Mouse (Mus musculus) heart, embryonic 14.5 days (tissue): ENCODE measurements at regions not wholly inside any gene's neighbourhood (a gene's known extent, or its start where the extent isn't known, plus 50 kb on each side); places are given as distances from the start of the nearest gene placed in this dataset.

ENCODE experiments used
- ATAC-seq: fragments of 200-750 bp; cut with Nextera tagmentation; 2 replicates; pipeline ENCODE4 v1.8.0; 2017; ENCODE audit warnings: low read depth, moderate TSS enrichment; ENCODE audit not compliant: insufficient number of reproducible peaks, insufficient read depth, low FRiP score
- H3K27ac ChIP-seq, 2 experiments: fragments of 200-500 bp in 1 of 2; fragments of 300-500 bp in 1 of 2; sonication (generic) in 1 of 2; replicated peaks in 1 of 2; 2 replicates each; pipeline ENCODE4 v1.5.1; 2012 to 2014; ENCODE audit warnings: low read depth in 2 of 2, low read length in 2 of 2, control low read depth in 1 of 2, mild to moderate bottlenecking in 1 of 2, mixed read lengths in 1 of 2; ENCODE audit not compliant: control insufficient read depth in 1 of 2, insufficient read depth in 1 of 2
- H3K27me3 ChIP-seq: fragments of 300-500 bp; sonication (generic); 2 replicates; pipeline ENCODE4 v1.6.1; 2014; ENCODE audit warnings: mild to moderate bottlenecking, low read length, control low read depth; ENCODE audit not compliant: control insufficient read depth, insufficient read depth
- H3K36me3 ChIP-seq: fragments of 300-500 bp; sonication (generic); 2 replicates; pipeline ENCODE4 v1.6.1; 2014; ENCODE audit warnings: mild to moderate bottlenecking, control low read depth, low read length, mixed read lengths; ENCODE audit not compliant: control insufficient read depth, insufficient read depth
- H3K4me1 ChIP-seq, 2 experiments: fragments of 200-500 bp in 1 of 2; fragments of 300-500 bp in 1 of 2; sonication (generic) in 1 of 2; 2 replicates each; pipeline ENCODE4 v1.6.1; 2012 to 2014; ENCODE audit warnings: low read length in 2 of 2, control low read depth in 1 of 2, mixed read lengths in 1 of 2; ENCODE audit not compliant: control insufficient read depth in 2 of 2, insufficient read depth in 2 of 2
- H3K4me2 ChIP-seq: fragments of 300-500 bp; sonication (generic); 2 replicates; pipeline ENCODE4 v1.6.1; 2014; ENCODE audit warnings: mild to moderate bottlenecking, low read length
- H3K4me3 ChIP-seq, 2 experiments: fragments of 200-500 bp in 1 of 2; fragments of 300-500 bp in 1 of 2; sonication (generic) in 1 of 2; 2 replicates each; pipeline ENCODE4 v1.5.1; 2012 to 2014; ENCODE audit warnings: low read length in 2 of 2, mild to moderate bottlenecking in 2 of 2, control low read depth in 1 of 2, low read depth in 1 of 2, moderate library complexity in 1 of 2; ENCODE audit not compliant: control insufficient read depth in 1 of 2, insufficient read depth in 1 of 2
- H3K9ac ChIP-seq: fragments of 300-500 bp; sonication (generic); 2 replicates; pipeline ENCODE4 v1.6.1; 2014; ENCODE audit warnings: mild to moderate bottlenecking, low read length
- H3K9me3 ChIP-seq: fragments of 300-500 bp; sonication (generic); 2 replicates; pipeline ENCODE4 v1.6.1; 2016; ENCODE audit warnings: low read length, control low read depth; ENCODE audit not compliant: control insufficient read depth
- WGBS: fragments of 180-500 bp; shearing (Covaris S2); extraction: QIAGEN DNeasy Blood & Tissue Kit; methylation state at CpG from one replicate; pipeline ENCODE4 v1.1.7; 2014; 5-methylcytosine and 5-hydroxymethylcytosine counted together

- Histone ChIP-seq H3K9ac (no peak overlapping the region), H3K4me3 (no peak overlapping the region), H3K9me3 (peaks cover 5% of the 10 kb centered on the region; the same call in 1 of the 2 replicates), H3K4me2 (no peak overlapping the region), H3K27ac (no peak overlapping the region), H3K36me3 (no peaks in the 10 kb centered on the region), H3K27me3 (no peaks in the 10 kb centered on the region; the same call in none of the 2 replicates), H3K4me1 (peaks cover 0 to 3% of the 10 kb centered on the region in 2 experiments; a peak in 1 of 4 replicates)
- ATAC-seq: no peak
- 37% methylated on average over 6 of the region's 6 CpGs for WGBS
Measured at GRCm38 (mm10) chr9:46554586-46555152, 234.9 kb upstream of the 4931429L15Rik start.

- Histone ChIP-seq H3K36me3 (no peaks in the 10 kb centered on the region), H3K9ac (no peak overlapping the region), H3K27ac (no peak overlapping the region), H3K27me3 (no peaks in the 10 kb centered on the region; the same call in 1 of the 2 replicates), H3K4me3 (no peak overlapping the region), H3K9me3 (no peaks in the 10 kb centered on the region), H3K4me1 (no peaks in the 10 kb centered on the region), H3K4me2 (no peak overlapping the region)
- 48% methylated on average over 4 of the region's 4 CpGs for WGBS
- no peak for ATAC-seq
Measured at GRCm38 (mm10) chr9:46549416-46549815, 229.6 kb upstream of the 4931429L15Rik start.

- Histone ChIP-seq H3K27me3 (no peaks in the 10 kb centered on the region; the same call in 1 of the 2 replicates), H3K4me1 (no peaks in the 10 kb centered on the region; a peak in 1 of 4 replicates), H3K4me2 (no peak overlapping the region), H3K27ac (no peak overlapping the region), H3K9me3 (no peaks in the 10 kb centered on the region), H3K4me3 (no peak overlapping the region), H3K36me3 (no peaks in the 10 kb centered on the region), H3K9ac (no peak overlapping the region)
- no peak for ATAC-seq
- 77% methylated on average over 3 of the region's 3 CpGs for WGBS
Measured at GRCm38 (mm10) chr9:46544326-46544725, 224.5 kb upstream of the 4931429L15Rik start.

GRCm38 (mm10) chr9:46541001-46541400 is 221.2 kb upstream of the 4931429L15Rik start:
- Histone ChIP-seq H3K36me3 (no peaks in the 10 kb centered on the region), H3K27me3 (no peaks in the 10 kb centered on the region), H3K9ac (no peak overlapping the region), H3K27ac (no peak overlapping the region), H3K4me3 (no peak overlapping the region), H3K4me1 (no peaks in the 10 kb centered on the region; a peak in 1 of 4 replicates), H3K4me2 (no peak overlapping the region), H3K9me3 (no peaks in the 10 kb centered on the region)
- ATAC-seq: no peak
- WGBS: 60% methylated on average over 2 of the region's 2 CpGs

- no peak overlapping the region for H3K27ac ChIP-seq
- H3K4me2 ChIP-seq: no peak overlapping the region
- H3K4me3 ChIP-seq: no peak overlapping the region
- no peaks in the 10 kb centered on the region; a peak in 1 of 4 replicates for H3K4me1 ChIP-seq
- H3K9ac ChIP-seq: no peak overlapping the region
- WGBS: 61% methylated on average over 4 of the region's 4 CpGs
- H3K27me3 ChIP-seq: no peaks in the 10 kb centered on the region
- H3K36me3 ChIP-seq: no peaks in the 10 kb centered on the region
- ATAC-seq: no peak
- no peaks in the 10 kb centered on the region for H3K9me3 ChIP-seq
Measured at GRCm38 (mm10) chr9:46538616-46539015, 218.8 kb upstream of the 4931429L15Rik start.

GRCm38 (mm10) chr9:46516401-46517130 is 196.8 kb upstream of the 4931429L15Rik start:
- Histone ChIP-seq H3K4me2 (no peak overlapping the region), H3K4me1 (no peaks in the 10 kb centered on the region), H3K4me3 (no peak overlapping the region), H3K9me3 (0 out of 2 replicates have a peak, but pooled peaks cover 3% of the 10 kb centered on the region), H3K27ac (no peak overlapping the region), H3K36me3 (no peaks in the 10 kb centered on the region), H3K27me3 (no peaks in the 10 kb centered on the region), H3K9ac (no peak overlapping the region)
- WGBS: 85% methylated on average over 20 of the region's 20 CpGs
- no peak for ATAC-seq

GRCm38 (mm10) chr9:46512276-46513051 is 192.7 kb upstream of the 4931429L15Rik start:
- WGBS: 64% methylated on average over 6 of the region's 6 CpGs
- no peak overlapping the region for H3K4me2 ChIP-seq
- peaks cover 0 to 3% of the 10 kb centered on the region in 2 experiments; a peak in 2 of 4 replicates for H3K4me1 ChIP-seq
- ATAC-seq: no peak
- no peak overlapping the region for H3K9ac ChIP-seq
- 0 out of 2 replicates have a peak, but pooled peaks cover 3% of the 10 kb centered on the region for H3K9me3 ChIP-seq
- no peaks in the 10 kb centered on the region for H3K36me3 ChIP-seq
- no peaks in the 10 kb centered on the region for H3K27me3 ChIP-seq
- H3K4me3 ChIP-seq: no peak overlapping the region
- no peak overlapping the region for H3K27ac ChIP-seq
